Mouse (Mus musculus): Measurements from ENCODE around the gene Mr1. TPM values are rescaled to one million over a fixed set of nuclear protein-coding genes. Genes with fewer than 3 reads are reported as not detected.
A peak's percentile ranks its signal among the peaks of the same experiment; 100 is the strongest.

Mr1 gene
- polyA plus RNA-seq, 1 experiment from 2014 or later, result 0.71 TPM

- Histone ChIP-seq H3K4me1 (peaks cover 19% of the 10 kb centered on the region), H3K9ac (peak overlapping the region; percentile 62), H3K9me3 (no peaks in the 10 kb centered on the region), H3K36me3 (replicated peaks) (no peaks in the 10 kb centered on the region), H3K27ac (peak overlapping the region; percentile 88), H3K4me3 (peak overlapping the region; percentile 85), H3K27me3 (replicated peaks) (no peaks in the 10 kb centered on the region), H3K4me2 (peak overlapping the region; percentile 57)
- under 1% methylated on average over 42 of the region's 46 CpGs for WGBS
- peak; percentile 76 for ATAC-seq (replicated peaks)
These were observed 12.4 kb upstream of the Mr1 start for GRCm38 (mm10) chr1:155158970-155159484.

GRCm38 (mm10) chr1:155158141-155158969, 11.7 kb upstream of the Mr1 start, which contains the start of gene Stx6:
Gene Stx6 (plus strand): TSS chr1:155158715.
- Histone ChIP-seq H3K4me1 (peaks cover 16% of the 10 kb centered on the region), H3K36me3 (replicated peaks) (no peaks in the 10 kb centered on the region), H3K4me2 (peak within 1 kb of the TSS; percentile 57), H3K4me3 (peak within 1 kb of the TSS; percentile 85), H3K9ac (peak within 1 kb of the TSS; percentile 62), H3K9me3 (no peaks in the 10 kb centered on the region), H3K27me3 (replicated peaks) (no peaks in the 10 kb centered on the region), H3K27ac (peak within 1 kb of the TSS; percentile 88)
- peak; percentile 99 for ATAC-seq (replicated peaks)
- WGBS, result 3% methylated on average over 46 of the region's 48 CpGs

GRCm38 (mm10) chr1:155153906-155154305, 7.3 kb upstream of the Mr1 start:
- 72% methylated on average over 4 of the region's 4 CpGs for WGBS
- Histone ChIP-seq H3K4me3 (no peak overlapping the region), H3K9me3 (no peaks in the 10 kb centered on the region), H3K4me1 (peaks cover 3% of the 10 kb centered on the region), H3K4me2 (no peak overlapping the region), H3K27me3 (replicated peaks) (no peaks in the 10 kb centered on the region), H3K27ac (no peak overlapping the region), H3K36me3 (replicated peaks) (no peaks in the 10 kb centered on the region), H3K9ac (no peak overlapping the region)
- ATAC-seq (replicated peaks), result no peak

- Histone ChIP-seq H3K27ac (no peak overlapping the region), H3K36me3 (replicated peaks) (no peaks in the 10 kb centered on the region), H3K27me3 (replicated peaks) (no peaks in the 10 kb centered on the region), H3K9me3 (no peaks in the 10 kb centered on the region), H3K9ac (no peak overlapping the region), H3K4me1 (no peaks in the 10 kb centered on the region), H3K4me3 (no peak overlapping the region), H3K4me2 (no peak overlapping the region)
- no peak for ATAC-seq (replicated peaks)
- WGBS, result 94% methylated on average over 5 of the region's 5 CpGs
These were observed 4.2 kb upstream of the Mr1 start for GRCm38 (mm10) chr1:155150821-155151220.

GRCm38 (mm10) chr1:155149403-155149802, 2.8 kb upstream of the Mr1 start:
- WGBS, result 83% methylated on average over 3 of the region's 3 CpGs
- Histone ChIP-seq H3K4me3 (no peak overlapping the region), H3K27ac (no peak overlapping the region), H3K4me2 (no peak overlapping the region), H3K9ac (no peak overlapping the region), H3K36me3 (replicated peaks) (no peaks in the 10 kb centered on the region), H3K27me3 (replicated peaks) (no peaks in the 10 kb centered on the region), H3K4me1 (no peaks in the 10 kb centered on the region), H3K9me3 (no peaks in the 10 kb centered on the region)
- ATAC-seq (replicated peaks), result no peak

GRCm38 (mm10) chr1:155147228-155147627, 614 bp upstream of the Mr1 start:
- H3K27ac ChIP-seq, result no peak overlapping the region
- no peaks in the 10 kb centered on the region for H3K27me3 ChIP-seq (replicated peaks)
- no peak overlapping the region for H3K4me3 ChIP-seq
- WGBS, result 78% methylated on average over 2 of the region's 2 CpGs
- H3K4me2 ChIP-seq, result no peak overlapping the region
- no peaks in the 10 kb centered on the region for H3K4me1 ChIP-seq
- no peaks in the 10 kb centered on the region for H3K9me3 ChIP-seq
- no peak overlapping the region for H3K9ac ChIP-seq
- no peaks in the 10 kb centered on the region for H3K36me3 ChIP-seq (replicated peaks)
- no peak for ATAC-seq (replicated peaks)

GRCm38 (mm10) chr1:155145620-155146019, 994 bp downstream of the Mr1 start:
- Histone ChIP-seq H3K9ac (no peak overlapping the region), H3K36me3 (replicated peaks) (no peaks in the 10 kb centered on the region), H3K9me3 (no peaks in the 10 kb centered on the region), H3K27me3 (replicated peaks) (no peaks in the 10 kb centered on the region), H3K4me2 (no peak overlapping the region), H3K27ac (no peak overlapping the region), H3K4me3 (no peak overlapping the region), H3K4me1 (no peaks in the 10 kb centered on the region)
- 78% methylated on average over 6 of the region's 6 CpGs for WGBS
- no peak for ATAC-seq (replicated peaks)

GRCm38 (mm10) chr1:155140076-155140475, 6.5 kb downstream of the Mr1 start:
- no peaks in the 10 kb centered on the region for H3K9me3 ChIP-seq
- no peaks in the 10 kb centered on the region for H3K27me3 ChIP-seq (replicated peaks)
- ATAC-seq (replicated peaks), result no peak
- H3K27ac ChIP-seq, result no peak overlapping the region
- no peak overlapping the region for H3K4me2 ChIP-seq
- H3K9ac ChIP-seq, result no peak overlapping the region
- H3K36me3 ChIP-seq (replicated peaks), result no peaks in the 10 kb centered on the region
- no peaks in the 10 kb centered on the region for H3K4me1 ChIP-seq
- WGBS, result 68% methylated on average over 2 of the region's 2 CpGs
- no peak overlapping the region for H3K4me3 ChIP-seq

- H3K9me3 ChIP-seq, result no peaks in the 10 kb centered on the region
- H3K4me3 ChIP-seq, result no peak overlapping the region
- no peaks in the 10 kb centered on the region for H3K4me1 ChIP-seq
- WGBS, result 91% methylated on average over 7 of the region's 7 CpGs
- H3K9ac ChIP-seq, result no peak overlapping the region
- no peaks in the 10 kb centered on the region for H3K27me3 ChIP-seq (replicated peaks)
- no peak for ATAC-seq (replicated peaks)
- H3K4me2 ChIP-seq, result no peak overlapping the region
- H3K27ac ChIP-seq, result no peak overlapping the region
- no peaks in the 10 kb centered on the region for H3K36me3 ChIP-seq (replicated peaks)
These were observed 7.8 kb downstream of the Mr1 start for GRCm38 (mm10) chr1:155138795-155139194.

- no peak overlapping the region for H3K9ac ChIP-seq
- no peaks in the 10 kb centered on the region for H3K27me3 ChIP-seq (replicated peaks)
- H3K27ac ChIP-seq, result no peak overlapping the region
- no peak overlapping the region for H3K4me3 ChIP-seq
- no peaks in the 10 kb centered on the region for H3K9me3 ChIP-seq
- no peaks in the 10 kb centered on the region for H3K4me1 ChIP-seq
- H3K4me2 ChIP-seq, result no peak overlapping the region
- no peak for ATAC-seq (replicated peaks)
- no peaks in the 10 kb centered on the region for H3K36me3 ChIP-seq (replicated peaks)
- WGBS, result 76% methylated on average over 8 of the region's 8 CpGs
These were observed 11.7 kb downstream of the Mr1 start for GRCm38 (mm10) chr1:155134866-155135265.

GRCm38 (mm10) chr1:155127429-155127934, 19.1 kb downstream of the Mr1 start:
- 93% methylated on average over 5 of the region's 5 CpGs for WGBS
- no peak for ATAC-seq (replicated peaks)

GRCm38 (mm10) chr1:155126716-155127115, 19.9 kb downstream of the Mr1 start:
- 90% methylated on average over 5 of the region's 5 CpGs for WGBS
- Histone ChIP-seq H3K36me3 (replicated peaks) (no peaks in the 10 kb centered on the region), H3K9me3 (no peaks in the 10 kb centered on the region), H3K4me1 (no peaks in the 10 kb centered on the region), H3K27me3 (replicated peaks) (no peaks in the 10 kb centered on the region), H3K27ac (no peak overlapping the region), H3K9ac (no peak overlapping the region), H3K4me2 (no peak overlapping the region), H3K4me3 (no peak overlapping the region)
- no peak for ATAC-seq (replicated peaks)

More at GRCm38 (mm10) chr1:155127429-155127934, 19.1 kb downstream of the Mr1 start:
- H3K4me1 ChIP-seq, result no peaks in the 10 kb centered on the region
- H3K9ac ChIP-seq, result no peak overlapping the region
- H3K36me3 ChIP-seq (replicated peaks), result no peaks in the 10 kb centered on the region
- no peak overlapping the region for H3K4me3 ChIP-seq
- H3K4me2 ChIP-seq, result no peak overlapping the region
- no peaks in the 10 kb centered on the region for H3K9me3 ChIP-seq
- H3K27ac ChIP-seq, result no peak overlapping the region
- H3K27me3 ChIP-seq (replicated peaks), result no peaks in the 10 kb centered on the region

- Histone ChIP-seq H3K4me3 (no peak overlapping the region), H3K9me3 (no peaks in the 10 kb centered on the region), H3K4me2 (no peak overlapping the region), H3K27ac (no peak overlapping the region), H3K9ac (no peak overlapping the region), H3K4me1 (no peaks in the 10 kb centered on the region), H3K27me3 (replicated peaks) (no peaks in the 10 kb centered on the region), H3K36me3 (replicated peaks) (no peaks in the 10 kb centered on the region)
- WGBS, result 94% methylated on average over 5 of the region's 5 CpGs
- ATAC-seq (replicated peaks), result no peak
These were observed 22.2 kb downstream of the Mr1 start for GRCm38 (mm10) chr1:155124397-155124796.

Data from midbrain, embryonic 15.5 days (tissue).